Mouse (Mus musculus) hindbrain, embryonic 11.5 days (tissue): ENCODE results near the gene Socs1. TPM values are rescaled to one million over a fixed set of nuclear protein-coding genes. Genes with fewer than 3 reads are reported as not detected.

Experiments used
- ATAC-seq: fragments of 200-750 bp; cut with Nextera tagmentation; 2 replicates; pipeline ENCODE4 v1.8.0; 2017; ENCODE audit warnings: mild to moderate bottlenecking, moderate TSS enrichment, moderate library complexity; ENCODE audit not compliant: low FRiP score
- DNase-seq: peaks from one replicate; pipeline ENCODE4 v3.0.0-alpha.2; 2015; ENCODE audit warnings: low spot score
- H3K27ac ChIP-seq: fragments of 300-500 bp; sonication (generic); 2 replicates; pipeline ENCODE4 v1.5.1; 2014; ENCODE audit warnings: mild to moderate bottlenecking, low read depth, low read length
- H3K27me3 ChIP-seq: fragments of 300-500 bp; sonication (generic); 2 replicates; pipeline ENCODE4 v1.6.1; 2014; ENCODE audit warnings: mild to moderate bottlenecking, low read length, moderate library complexity, mixed read lengths; ENCODE audit not compliant: control insufficient read depth, insufficient read depth
- H3K36me3 ChIP-seq: fragments of 300-500 bp; sonication (generic); 2 replicates; pipeline ENCODE4 v1.6.1; 2014; ENCODE audit warnings: mild to moderate bottlenecking, low read length, moderate library complexity, mixed read lengths; ENCODE audit not compliant: control insufficient read depth, insufficient read depth
- H3K4me1 ChIP-seq: fragments of 300-500 bp; sonication (generic); replicated peaks from 2 replicates; pipeline ENCODE4 v1.6.1; 2014; ENCODE audit warnings: low read length, mixed read lengths; ENCODE audit not compliant: control insufficient read depth, insufficient read depth
- H3K4me2 ChIP-seq: fragments of 300-500 bp; sonication (generic); replicated peaks from 2 replicates; pipeline ENCODE4 v1.6.1; 2014; ENCODE audit warnings: mild to moderate bottlenecking, low read depth, low read length
- H3K4me3 ChIP-seq: fragments of 300-500 bp; sonication (generic); 2 replicates; pipeline ENCODE4 v1.5.1; 2014; ENCODE audit warnings: low read depth, low read length
- H3K9ac ChIP-seq: fragments of 300-500 bp; sonication (generic); 2 replicates; pipeline ENCODE4 v1.6.1; 2014; ENCODE audit warnings: low read depth, low read length
- H3K9me3 ChIP-seq: fragments of 300-500 bp; sonication (generic); 2 replicates; pipeline ENCODE4 v1.6.1; 2016; ENCODE audit warnings: low read length; ENCODE audit not compliant: control insufficient read depth
- WGBS: fragments of 180-500 bp; shearing (Covaris S2); extraction: QIAGEN DNeasy Blood & Tissue Kit; methylation state at CpG from one replicate; pipeline ENCODE4 v1.1.7; 2014; 5-methylcytosine and 5-hydroxymethylcytosine counted together
- polyA plus RNA-seq: library from polyadenylated mRNA; unstranded; fragments of >200 nt; fragmentation: Nextera tagmentation; extraction: Ambion mirVana; gene quantifications from 2 replicates; pipeline ENCODE4 v1.2.1, GENCODE M21; 2014

Gene Socs1
- polyA plus RNA-seq, 1 experiment from 2014 or later, result 3.6 TPM

DNA sequence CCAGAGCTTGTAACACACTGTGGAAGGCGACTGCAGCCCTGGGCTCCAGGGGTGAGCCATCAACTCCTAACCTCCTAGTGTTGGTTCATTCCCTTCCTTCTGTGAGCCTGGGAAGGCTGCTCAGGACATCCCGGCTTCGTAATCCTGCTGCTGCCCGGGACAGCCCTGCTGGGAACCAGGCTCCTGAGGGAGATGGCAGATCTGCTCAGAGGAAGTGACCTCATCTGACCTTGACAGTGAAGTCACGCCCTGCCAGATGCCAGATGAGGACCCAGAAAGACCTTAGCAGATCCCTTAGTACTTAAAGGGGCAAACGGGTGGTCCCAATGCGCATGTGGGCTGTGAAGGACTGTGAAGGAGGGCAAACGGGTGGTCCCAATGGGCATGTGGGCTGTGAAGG is 24.2 kb downstream of the Socs1 start:
- no peak overlapping the region for H3K4me2 ChIP-seq
- no peaks in the 10 kb centered on the region for H3K27me3 ChIP-seq
- ATAC-seq (no peak), DNase-seq (no peak)
- no peaks in the 10 kb centered on the region for H3K9me3 ChIP-seq
- no peak overlapping the region for H3K4me3 ChIP-seq
- 66% methylated on average over 8 of the region's 8 CpGs for WGBS
- no peaks in the 10 kb centered on the region for H3K4me1 ChIP-seq
- no peak overlapping the region for H3K9ac ChIP-seq
- H3K36me3 ChIP-seq, result no peaks in the 10 kb centered on the region
- H3K27ac ChIP-seq, result no peak overlapping the region

DNA sequence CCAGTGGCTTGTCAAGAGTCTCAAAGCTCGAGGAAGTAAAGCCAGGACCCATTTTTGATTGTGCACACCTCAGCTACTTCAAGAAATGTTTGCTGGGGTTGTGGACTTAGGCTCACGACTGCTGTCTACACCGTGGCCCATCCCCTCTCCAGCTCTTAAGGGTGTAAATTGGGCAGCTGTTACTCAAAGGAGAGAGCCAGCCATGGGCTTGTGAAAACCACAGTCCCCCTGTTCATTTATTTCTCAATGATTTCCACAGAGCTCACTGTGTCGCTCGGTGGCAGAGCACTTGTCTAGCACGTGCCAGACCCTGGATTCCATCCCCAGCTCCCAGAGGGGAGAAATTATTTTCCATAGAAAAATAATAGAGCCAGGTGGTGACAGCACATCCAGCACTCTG is 29.2 kb downstream of the Socs1 start:
- Histone ChIP-seq H3K27ac (no peak overlapping the region), H3K4me2 (no peak overlapping the region), H3K4me3 (no peak overlapping the region), H3K4me1 (no peaks in the 10 kb centered on the region), H3K9ac (no peak overlapping the region), H3K27me3 (no peaks in the 10 kb centered on the region), H3K36me3 (no peaks in the 10 kb centered on the region), H3K9me3 (no peaks in the 10 kb centered on the region)
- ATAC-seq (no peak), DNase-seq (no peak)
- 85% methylated on average over 4 of the region's 6 CpGs for WGBS

DNA sequence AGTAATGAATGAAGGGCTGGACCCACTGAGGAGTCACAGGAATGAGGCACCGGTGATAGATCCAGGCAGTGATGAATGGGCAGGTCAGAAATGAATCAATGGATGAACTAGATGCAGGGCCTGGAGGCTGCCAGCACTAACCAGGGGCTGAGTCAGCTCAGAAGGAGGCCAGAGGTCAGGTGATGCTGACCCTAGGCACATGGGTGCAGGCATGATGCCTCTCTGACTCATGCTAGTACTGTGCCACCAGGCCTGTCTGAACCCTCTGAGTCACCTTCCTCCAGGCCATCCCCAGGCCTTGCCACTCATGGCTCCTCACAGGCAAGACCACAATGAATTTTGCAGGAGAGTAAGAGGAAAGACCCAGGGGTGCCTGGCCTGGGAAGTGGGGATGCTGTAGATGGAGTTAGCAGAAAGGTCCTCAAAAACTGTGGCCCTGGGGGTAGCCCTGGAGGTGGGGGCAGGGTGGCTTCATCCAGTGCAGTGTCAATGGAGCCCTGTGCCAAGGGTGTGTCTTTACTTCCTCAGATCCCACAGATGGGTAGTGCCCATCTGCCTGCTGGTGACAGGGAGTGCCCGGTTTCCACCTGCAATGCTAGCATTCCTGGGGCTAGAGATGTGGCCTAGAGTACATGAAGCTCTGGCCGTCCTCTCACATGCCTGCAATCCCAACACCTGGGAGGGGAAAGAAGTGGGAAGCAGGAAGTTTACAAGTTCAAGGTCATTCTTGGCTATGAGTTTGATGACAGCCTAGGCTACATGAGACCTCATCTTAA is 30.6 kb downstream of the Socs1 start:
- 88% methylated on average over 3 of the region's 3 CpGs for WGBS
- Histone ChIP-seq H3K36me3 (no peaks in the 10 kb centered on the region), H3K9me3 (no peaks in the 10 kb centered on the region), H3K4me2 (no peak overlapping the region), H3K4me3 (no peak overlapping the region), H3K27ac (no peak overlapping the region), H3K9ac (no peak overlapping the region), H3K4me1 (no peaks in the 10 kb centered on the region), H3K27me3 (no peaks in the 10 kb centered on the region)
- DNase-seq (no peak), ATAC-seq (no peak)

DNA sequence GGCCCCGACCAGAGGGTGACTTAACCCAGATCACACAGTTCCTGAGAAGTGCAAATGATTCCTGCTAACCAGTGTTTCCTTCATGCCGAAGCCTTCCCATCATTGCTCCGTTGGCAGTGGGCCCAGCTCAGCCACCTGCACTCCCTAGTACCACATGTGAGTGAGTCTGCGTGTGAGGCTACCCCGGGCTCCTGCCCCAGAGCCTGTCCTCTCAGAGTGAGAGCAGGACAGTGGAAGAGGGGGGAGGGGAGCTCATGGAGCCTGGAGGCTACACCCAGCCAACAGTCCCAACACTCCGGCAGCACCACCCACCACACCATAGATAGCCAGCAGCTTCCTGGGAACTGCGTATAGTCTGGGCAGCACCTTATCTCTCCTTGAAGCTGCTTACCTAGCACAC is 35.5 kb downstream of the Socs1 start:
- no peak overlapping the region for H3K4me3 ChIP-seq
- no peaks in the 10 kb centered on the region for H3K36me3 ChIP-seq
- no peak overlapping the region for H3K27ac ChIP-seq
- WGBS, result 76% methylated on average over 7 of the region's 7 CpGs
- ATAC-seq, result no peak
- H3K4me1 ChIP-seq, result no peaks in the 10 kb centered on the region
- no peaks in the 10 kb centered on the region for H3K27me3 ChIP-seq
- no peak for DNase-seq
- H3K9ac ChIP-seq, result no peak overlapping the region
- H3K9me3 ChIP-seq, result no peaks in the 10 kb centered on the region
- H3K4me2 ChIP-seq, result no peak overlapping the region

DNA sequence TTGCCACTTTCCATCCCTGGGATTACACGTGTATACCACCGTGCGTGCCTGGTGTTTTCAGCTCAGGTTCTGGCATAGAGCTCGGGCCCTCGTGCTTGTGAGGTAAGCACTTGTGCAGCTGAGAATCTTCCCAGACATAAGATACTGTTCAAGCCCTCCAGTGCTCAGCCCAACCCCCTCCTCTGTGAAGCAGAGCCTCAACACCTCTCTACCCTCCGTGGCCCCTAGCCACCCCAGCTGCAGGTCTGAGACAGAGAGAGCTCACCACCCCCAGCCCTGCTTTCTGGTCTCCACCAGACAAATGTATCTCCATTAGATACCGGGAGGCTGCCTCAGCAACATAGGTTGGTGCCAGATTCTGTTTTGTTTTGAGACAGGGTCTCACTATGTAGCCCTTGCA is 36.1 kb downstream of the Socs1 start:
- Histone ChIP-seq H3K27ac (no peak overlapping the region), H3K4me3 (no peak overlapping the region), H3K4me1 (no peaks in the 10 kb centered on the region), H3K36me3 (no peaks in the 10 kb centered on the region), H3K9ac (no peak overlapping the region), H3K9me3 (no peaks in the 10 kb centered on the region), H3K27me3 (no peaks in the 10 kb centered on the region), H3K4me2 (no peak overlapping the region)
- DNase-seq (no peak), ATAC-seq (no peak)
- 78% methylated on average over 7 of the region's 7 CpGs for WGBS

DNA sequence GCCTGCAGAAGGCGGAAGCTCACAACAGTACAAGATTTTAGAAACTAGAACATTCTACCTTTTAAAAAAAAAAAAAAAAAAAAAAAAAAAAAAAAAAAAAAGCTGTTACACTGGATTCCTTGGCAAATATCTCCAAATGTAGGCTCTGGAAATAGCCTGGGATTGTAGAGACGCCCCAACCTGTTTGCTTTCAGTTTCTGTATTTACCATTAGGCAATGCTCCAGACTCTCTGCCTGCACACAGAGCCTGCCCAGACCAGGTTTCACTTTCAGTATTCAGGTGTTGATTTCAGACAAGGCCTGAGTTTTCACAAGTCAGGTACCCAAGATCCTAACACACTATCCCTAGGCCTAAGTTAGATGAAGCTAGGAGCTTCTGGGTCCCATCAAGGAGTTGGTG is 44.3 kb downstream of the Socs1 start:
- ATAC-seq (no peak), DNase-seq (no peak)
- Histone ChIP-seq H3K9me3 (no peaks in the 10 kb centered on the region), H3K4me1 (no peaks in the 10 kb centered on the region), H3K4me3 (no peak overlapping the region), H3K36me3 (no peaks in the 10 kb centered on the region), H3K27me3 (no peaks in the 10 kb centered on the region; the same call in 1 of the 2 replicates), H3K27ac (no peak overlapping the region), H3K4me2 (no peak overlapping the region), H3K9ac (no peak overlapping the region)
- 87% methylated on average over 2 of the region's 2 CpGs for WGBS

DNA sequence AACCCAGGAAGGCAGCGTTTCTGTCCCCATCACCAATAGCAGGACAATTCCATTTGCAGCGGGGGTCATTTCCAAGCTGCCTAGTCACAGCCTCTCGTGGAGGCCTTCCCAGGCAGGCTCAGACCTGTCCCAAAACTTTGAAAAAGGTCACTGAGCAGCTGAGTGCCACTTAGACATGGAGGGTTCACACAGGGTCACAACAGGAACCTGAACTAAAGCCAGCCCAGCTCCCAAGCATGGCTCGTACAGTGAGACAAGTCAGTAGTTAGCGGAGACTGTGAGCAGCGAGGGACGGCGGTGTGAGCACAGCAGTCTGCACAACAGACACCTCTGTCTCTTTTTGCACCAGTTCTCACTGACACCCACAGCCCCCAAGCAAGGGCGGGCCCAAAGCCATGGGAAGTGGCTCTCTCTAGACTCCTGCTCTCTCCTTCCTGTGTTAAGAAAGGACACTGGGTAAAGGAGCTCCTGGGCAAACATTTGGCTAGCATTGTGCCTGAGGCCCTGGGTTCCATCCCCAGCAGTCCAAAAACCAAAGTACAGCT is 45.4 kb downstream of the Socs1 start:
- 63% methylated on average over 9 of the region's 9 CpGs for WGBS
- ATAC-seq, result no peak
- Histone ChIP-seq H3K4me1 (no peaks in the 10 kb centered on the region), H3K4me3 (no peak overlapping the region), H3K27ac (no peak overlapping the region), H3K4me2 (no peak overlapping the region), H3K36me3 (no peaks in the 10 kb centered on the region), H3K9ac (no peak overlapping the region), H3K9me3 (no peaks in the 10 kb centered on the region), H3K27me3 (no peaks in the 10 kb centered on the region; the same call in 1 of the 2 replicates)
- DNase-seq, result no peak

DNA sequence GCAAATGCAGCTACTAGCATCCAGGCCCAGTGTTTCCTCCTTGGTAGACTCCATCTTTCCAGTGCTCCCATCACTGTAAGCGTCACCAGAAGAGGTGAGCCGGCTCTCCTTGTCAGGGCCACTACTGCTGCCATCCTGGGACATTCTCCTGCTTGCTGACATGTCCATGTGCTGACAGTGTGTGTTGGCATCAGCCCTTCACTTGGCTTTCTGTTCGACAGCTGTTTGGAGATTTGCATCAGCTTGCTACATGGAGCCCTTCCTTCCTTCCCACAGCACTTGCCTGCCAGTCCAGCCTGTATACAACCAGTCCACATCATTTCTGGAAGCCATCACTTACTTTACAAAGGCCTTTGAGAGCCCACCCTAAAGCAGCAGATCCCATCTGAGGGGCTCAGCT is 46.5 kb downstream of the Socs1 start:
- no peak overlapping the region for H3K27ac ChIP-seq
- WGBS, result 84% methylated on average over 3 of the region's 3 CpGs

DNA sequence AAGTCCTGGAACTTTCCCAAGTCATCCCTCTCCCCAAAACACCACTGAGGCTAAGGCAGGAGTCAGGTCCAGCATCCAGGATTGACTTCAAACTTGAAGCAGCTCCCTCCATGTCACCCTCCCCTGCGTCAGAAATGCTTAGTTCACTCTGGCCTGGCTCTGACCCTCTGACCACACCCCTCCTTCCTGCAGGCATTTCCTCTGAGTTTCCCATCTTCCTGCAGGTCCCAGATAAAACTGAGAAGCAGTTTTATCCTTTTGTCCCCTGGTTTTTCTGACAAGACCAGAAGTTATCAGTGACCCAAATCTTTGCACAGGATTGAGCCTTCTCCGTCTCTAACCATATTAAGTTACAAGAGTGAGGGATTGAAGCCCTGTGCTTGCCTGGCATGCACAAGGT is 47.8 kb downstream of the Socs1 start:
- no peak overlapping the region for H3K9ac ChIP-seq
- no peak overlapping the region for H3K4me3 ChIP-seq
- ATAC-seq (no peak), DNase-seq (no peak)
- H3K4me2 ChIP-seq, result no peak overlapping the region
- 55% methylated on average over 2 of the region's 2 CpGs for WGBS
- no peak overlapping the region for H3K27ac ChIP-seq
- no peaks in the 10 kb centered on the region for H3K9me3 ChIP-seq
- H3K36me3 ChIP-seq, result no peaks in the 10 kb centered on the region
- no peaks in the 10 kb centered on the region for H3K4me1 ChIP-seq
- H3K27me3 ChIP-seq, result no peaks in the 10 kb centered on the region

More for the DNA sequence above, 46.5 kb downstream of the Socs1 start:
- ATAC-seq, result no peak
- no peaks in the 10 kb centered on the region for H3K9me3 ChIP-seq
- no peak overlapping the region for H3K4me3 ChIP-seq
- no peak overlapping the region for H3K4me2 ChIP-seq
- H3K9ac ChIP-seq, result no peak overlapping the region
- no peaks in the 10 kb centered on the region for H3K4me1 ChIP-seq
- no peaks in the 10 kb centered on the region for H3K36me3 ChIP-seq
- no peaks in the 10 kb centered on the region for H3K27me3 ChIP-seq
- DNase-seq, result no peak
